Mouse (Mus musculus) MEL (cell line): ENCODE data around the gene Serpina3c. TPM values are rescaled to one million over a fixed set of nuclear protein-coding genes. Genes with fewer than 3 reads are reported as not detected.

Source experiments
- DNase-seq: peaks from one replicate; pipeline ENCODE4 v3.0.0; 2011; ENCODE audit warnings: low read depth, low spot score
- H3K27ac ChIP-seq: 2 replicates; pipeline ENCODE4 v1.5.1; 2012; ENCODE audit warnings: low read depth, mild to moderate bottlenecking, control low read depth, low read length, moderate library complexity; ENCODE audit not compliant: control insufficient read depth
- H3K27me3 ChIP-seq, 2 experiments: fragments of 150-350 bp in 1 of 2; sonication (generic) in 1 of 2; 2 replicates each; pipeline ENCODE4 v1.6.1; 2012; ENCODE audit warnings: low read length in 2 of 2, mild to moderate bottlenecking in 2 of 2, improper control_type of control experiment in 1 of 2, moderate library complexity in 1 of 2; ENCODE audit not compliant: insufficient read depth in 2 of 2, control insufficient read depth in 1 of 2
- H3K36me3 ChIP-seq, 2 experiments: 2 replicates each; pipeline ENCODE4 v1.6.1; 2012 to 2014; ENCODE audit warnings: low read length in 2 of 2, improper control_type of control experiment in 1 of 2, inconsistent platforms in 1 of 2, mild to moderate bottlenecking in 1 of 2; ENCODE audit not compliant: insufficient read depth in 2 of 2, control insufficient read depth in 1 of 2
- H3K4me1 ChIP-seq, 2 experiments: fragments of 150-350 bp in 1 of 2; sonication (generic) in 1 of 2; 2 replicates each; pipeline ENCODE4 v1.6.1; 2012; ENCODE audit warnings: low read length in 2 of 2, improper control_type of control experiment in 1 of 2, mild to moderate bottlenecking in 1 of 2; ENCODE audit not compliant: insufficient read depth in 2 of 2, control insufficient read depth in 1 of 2
- H3K4me3 ChIP-seq, 2 experiments: fragments of 150-350 bp in 1 of 2; sonication (generic) in 1 of 2; 2 replicates each; pipeline ENCODE4 v1.5.1; 2012; ENCODE audit warnings: low read depth in 2 of 2, low read length in 2 of 2, mild to moderate bottlenecking in 2 of 2, moderate library complexity in 2 of 2, control low read depth in 1 of 2, improper control_type of control experiment in 1 of 2; ENCODE audit not compliant: control insufficient read depth in 1 of 2, insufficient read depth in 1 of 2
- H3K79me2 ChIP-seq: 2 replicates; pipeline ENCODE4 v1.6.1; 2012; ENCODE audit warnings: mild to moderate bottlenecking, low read length, moderate library complexity; ENCODE audit not compliant: control insufficient read depth, poor library complexity, insufficient read depth
- H3K9ac ChIP-seq: 2 replicates; pipeline ENCODE4 v1.6.1; 2012; ENCODE audit warnings: low read depth, mild to moderate bottlenecking, control low read depth, low read length, moderate library complexity; ENCODE audit not compliant: control insufficient read depth, poor library complexity, severe bottlenecking
- H3K9me3 ChIP-seq: fragments of 150-350 bp; sonication (generic); replicated peaks from 2 replicates; pipeline ENCODE4 v1.6.1; 2012; ENCODE audit warnings: mild to moderate bottlenecking, low read length, improper control_type of control experiment, moderate library complexity; ENCODE audit not compliant: insufficient read depth
- BHLHE40 ChIP-seq: IDR thresholded peaks from 2 replicates; pipeline ENCODE4 v1.6.1; 2012; ENCODE audit warnings: low read depth, mild to moderate bottlenecking, inconsistent platforms, low read length, improper control_type of control experiment, borderline replicate concordance
- CHD1 ChIP-seq: IDR thresholded peaks from 2 replicates; pipeline ENCODE4 v1.6.1; 2012; ENCODE audit warnings: low read depth, mild to moderate bottlenecking, inconsistent platforms, low read length, improper control_type of control experiment
- CTCF ChIP-seq, 3 experiments: IDR thresholded peaks in 2 of 3; conservative IDR thresholded peaks in 1 of 3; 2 replicates each; pipeline ENCODE4 v1.5.1; 2011 to 2012; ENCODE audit warnings: low read length in 3 of 3, low read depth in 2 of 3, mild to moderate bottlenecking in 2 of 3, improper control_type of control experiment in 1 of 3, inconsistent platforms in 1 of 3, mixed read lengths in 1 of 3, moderate library complexity in 1 of 3; ENCODE audit not compliant: control insufficient read depth in 1 of 3, insufficient read depth in 1 of 3, poor library complexity in 1 of 3, severe bottlenecking in 1 of 3
- ETS1 ChIP-seq: IDR thresholded peaks from 2 replicates; pipeline ENCODE4 v1.6.1; 2012; ENCODE audit warnings: low read depth, mild to moderate bottlenecking, inconsistent platforms, low read length, improper control_type of control experiment, moderate library complexity
- GABPA ChIP-seq: IDR thresholded peaks from 2 replicates; pipeline ENCODE4 v1.6.1; 2012; ENCODE audit warnings: low read depth, mild to moderate bottlenecking, inconsistent platforms, low read length, improper control_type of control experiment, moderate library complexity
- GATA1 ChIP-seq: IDR thresholded peaks from 2 replicates; pipeline ENCODE4 v1.6.1; 2011; ENCODE audit warnings: low read depth, low read length, improper control_type of control experiment
- HCFC1 ChIP-seq: IDR thresholded peaks from 2 replicates; pipeline ENCODE4 v1.6.1; 2012; ENCODE audit warnings: low read depth, mild to moderate bottlenecking, inconsistent platforms, low read length, improper control_type of control experiment, moderate library complexity
- JUND ChIP-seq: IDR thresholded peaks from 2 replicates; pipeline ENCODE4 v1.6.1; 2011; ENCODE audit warnings: low read depth, mild to moderate bottlenecking, improper control_type of control experiment, low read length
- KAT2A ChIP-seq: conservative IDR thresholded peaks from 2 replicates; pipeline ENCODE4 v1.6.1; 2012; ENCODE audit warnings: low read depth, low read length, improper control_type of control experiment, inconsistent platforms
- MAX ChIP-seq: IDR thresholded peaks from 2 replicates; pipeline ENCODE4 v1.6.1; 2011; ENCODE audit warnings: low read length, improper control_type of control experiment
- MAZ ChIP-seq: IDR thresholded peaks from 2 replicates; pipeline ENCODE4 v1.6.1; 2012; ENCODE audit warnings: low read depth, mild to moderate bottlenecking, inconsistent platforms, low read length, improper control_type of control experiment
- MYB ChIP-seq: IDR thresholded peaks from 2 replicates; pipeline ENCODE4 v1.6.1; 2011; ENCODE audit warnings: mild to moderate bottlenecking, low read depth, low read length, improper control_type of control experiment
- MYC ChIP-seq: IDR thresholded peaks from 2 replicates; pipeline ENCODE4 v1.6.1; 2011; ENCODE audit warnings: low read depth, mild to moderate bottlenecking, low read length, improper control_type of control experiment, moderate library complexity
- NELFE ChIP-seq: IDR thresholded peaks from 2 replicates; pipeline ENCODE4 v1.6.1; 2011; ENCODE audit warnings: low read depth, low read length, improper control_type of control experiment
- POLR2A ChIP-seq, 2 experiments: IDR thresholded peaks; 2 replicates each; pipeline ENCODE4 v1.6.1; 2011 to 2012; ENCODE audit warnings: low read length in 2 of 2, mild to moderate bottlenecking in 2 of 2, control low read depth in 1 of 2, improper control_type of control experiment in 1 of 2, low read depth in 1 of 2, moderate library complexity in 1 of 2; ENCODE audit not compliant: control insufficient read depth in 1 of 2, insufficient read depth in 1 of 2, poor library complexity in 1 of 2
- POLR2AphosphoS2 ChIP-seq: IDR thresholded peaks from 2 replicates; pipeline ENCODE4 v1.6.1; 2011; ENCODE audit warnings: low read length, improper control_type of control experiment
- POLR2AphosphoS5 ChIP-seq: IDR thresholded peaks from 2 replicates; pipeline ENCODE4 v1.6.1; 2012; ENCODE audit warnings: low read depth, borderline replicate concordance, mild to moderate bottlenecking, inconsistent platforms, low read length, moderate library complexity, mixed read lengths
- RAD21 ChIP-seq: IDR thresholded peaks from 2 replicates; pipeline ENCODE4 v1.6.1; 2011; ENCODE audit warnings: mild to moderate bottlenecking, low read depth, low read length, improper control_type of control experiment
- SMC3 ChIP-seq: IDR thresholded peaks from 2 replicates; pipeline ENCODE4 v1.6.1; 2011; ENCODE audit warnings: low read depth, low read length, improper control_type of control experiment
- TAL1 ChIP-seq: IDR thresholded peaks from 2 replicates; pipeline ENCODE4 v1.6.1; 2012; ENCODE audit warnings: mild to moderate bottlenecking, inconsistent platforms, low read length, moderate library complexity, mixed read lengths
- TBP ChIP-seq: IDR thresholded peaks from 2 replicates; pipeline ENCODE4 v1.8.0; 2011; ENCODE audit warnings: low read depth, low read length, improper control_type of control experiment
- TCF12 ChIP-seq: IDR thresholded peaks from 2 replicates; pipeline ENCODE4 v1.6.1; 2014; ENCODE audit warnings: low read depth, mild to moderate bottlenecking, inconsistent platforms, low read length, improper control_type of control experiment, moderate library complexity
- UBTF ChIP-seq: IDR thresholded peaks from 2 replicates; pipeline ENCODE4 v1.6.1; 2012; ENCODE audit warnings: low read depth, mild to moderate bottlenecking, inconsistent platforms, low read length, improper control_type of control experiment, moderate library complexity, borderline replicate concordance; ENCODE audit not compliant: insufficient read depth
- USF1 ChIP-seq: IDR thresholded peaks from 2 replicates; pipeline ENCODE4 v1.6.1; 2014; ENCODE audit warnings: low read depth, mild to moderate bottlenecking, inconsistent platforms, low read length, improper control_type of control experiment, moderate library complexity
- ZC3H11A ChIP-seq: IDR thresholded peaks from 2 replicates; pipeline ENCODE4 v1.6.1; 2012; ENCODE audit warnings: low read depth, mild to moderate bottlenecking, inconsistent platforms, low read length, improper control_type of control experiment
- ZNF384 ChIP-seq: IDR thresholded peaks from 2 replicates; pipeline ENCODE4 v1.6.1; 2012; ENCODE audit warnings: low read depth, mild to moderate bottlenecking, inconsistent platforms, low read length, improper control_type of control experiment
- polyA plus RNA-seq, 2 experiments: library from polyadenylated mRNA; stranded (reverse) in 1 of 2; unstranded in 1 of 2; fragments of >175 nt in 1 of 2; fragments of >200 nt in 1 of 2; gene quantifications; 2 replicates each; pipeline versions ENCODE4 v1.2.1 to v1.2.4; 2012; ENCODE audit warnings: low replicate concordance in 2 of 2, low read depth in 1 of 2; ENCODE audit not compliant: insufficient read length in 2 of 2, insufficient read depth in 1 of 2, missing spikeins in 1 of 2
- total RNA-seq: library from RNA; depleted of rRNA; stranded (reverse); fragments of 300-350 nt; gene quantifications from 2 replicates; pipeline ENCODE4 v1.2.3, GENCODE M21; 2012; rRNA removed

Serpina3c gene
- not detected in 2 replicates for total RNA-seq
- not detected for polyA plus RNA-seq

DNA sequence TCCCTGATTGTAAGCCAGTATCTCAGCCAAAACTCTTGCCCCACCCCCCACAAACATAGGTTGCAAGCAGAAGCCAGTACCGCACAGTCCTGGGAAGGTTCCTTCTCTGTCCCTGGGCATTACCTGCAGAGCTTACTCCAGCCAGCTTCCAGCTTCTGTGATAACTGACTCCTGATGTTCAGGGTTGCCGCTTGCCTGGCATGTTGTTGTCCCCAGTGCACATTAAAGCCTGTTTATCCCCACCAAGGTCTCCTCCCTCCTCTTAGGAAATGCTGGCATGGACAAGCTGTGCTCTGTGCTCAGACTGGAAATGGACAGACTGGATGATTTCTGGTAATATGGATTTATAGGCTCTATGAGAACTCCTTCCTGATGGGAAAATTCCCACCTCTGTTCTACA is at the start of gene Serpina3c:
Gene Serpina3c (minus strand): TSS at position 215 of the 400 bp plus-strand sequence.
- Histone ChIP-seq H3K27ac (no peak within 1 kb of the TSS), H3K9me3 (no peaks in the 10 kb centered on the region)

DNA sequence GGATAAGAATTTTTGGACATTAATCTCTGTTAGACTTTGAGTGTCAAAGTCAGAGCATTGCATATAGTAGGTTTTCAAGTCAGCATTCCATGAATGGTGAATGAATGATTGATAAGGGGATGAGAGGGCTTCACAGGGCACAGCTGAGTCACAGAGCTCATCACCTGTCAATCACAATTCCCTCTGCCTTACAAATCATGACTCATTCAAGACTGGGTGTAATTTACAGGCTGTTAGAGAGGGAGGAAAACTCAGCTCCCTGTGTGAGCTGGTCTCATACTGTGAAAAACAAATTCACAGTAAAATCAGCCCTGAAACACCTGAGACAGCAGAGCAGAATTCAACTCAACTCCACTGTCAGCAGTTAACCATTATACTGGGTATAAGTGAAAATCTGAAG is 37.2 kb upstream of the Serpina3c start:
- no peaks in the 10 kb centered on the region for H3K79me2 ChIP-seq
- no peaks in the 10 kb centered on the region for H3K36me3 ChIP-seq
- no peak for DNase-seq
- H3K27ac ChIP-seq: no peak overlapping the region
- H3K9ac ChIP-seq: no peak overlapping the region
- H3K4me1 ChIP-seq: no peaks in the 10 kb centered on the region
- no peak for TF ChIP-seq MAZ
- no peak for TF ChIP-seq ZC3H11A
- no peak for TF ChIP-seq UBTF
- no peak for TF ChIP-seq CHD1
- TF ChIP-seq TBP: no peak
- no peak for TF ChIP-seq CTCF (IDR thresholded peaks at IDR 0.05 in 2 of 3, conservative IDR thresholded peaks at IDR 0.05 in 1 of 3; ENCODE audit: control insufficient read depth in 1 of 3, insufficient read depth in 1 of 3, low read depth in 2 of 3, low read length in 3 of 3, poor library complexity in 1 of 3, severe bottlenecking in 1 of 3)
- TF ChIP-seq MYB: no peak
- TF ChIP-seq BHLHE40: no peak
- no peak for TF ChIP-seq POLR2AphosphoS5
- no peak for TF ChIP-seq GABPA
- TF ChIP-seq SMC3: no peak
- no peak for TF ChIP-seq GATA1
- TF ChIP-seq JUND: no peak
- TF ChIP-seq HCFC1: no peak
- no peak for TF ChIP-seq MYC
- no peak for TF ChIP-seq POLR2AphosphoS2
- no peak overlapping the region for H3K4me3 ChIP-seq
- no peaks in the 10 kb centered on the region for H3K9me3 ChIP-seq
- H3K27me3 ChIP-seq: no peaks in the 10 kb centered on the region

More for the DNA sequence above, at the start of gene Serpina3c:
- Histone ChIP-seq H3K4me3 (no peak within 1 kb of the TSS), H3K9ac (no peak within 1 kb of the TSS), H3K27me3 (no peaks in the 10 kb centered on the region), H3K36me3 (no peaks in the 10 kb centered on the region), H3K79me2 (no peaks in the 10 kb centered on the region), H3K4me1 (no peaks in the 10 kb centered on the region)
- no peak for DNase-seq
- TF ChIP-seq ZC3H11A: no peak
- no peak for TF ChIP-seq TBP
- no peak for TF ChIP-seq BHLHE40
- TF ChIP-seq ZNF384: no peak
- TF ChIP-seq MAX: no peak
- no peak for TF ChIP-seq RAD21
- TF ChIP-seq SMC3: no peak
- TF ChIP-seq UBTF: no peak
- no peak for TF ChIP-seq GATA1
- TF ChIP-seq POLR2AphosphoS2: no peak
- no peak for TF ChIP-seq POLR2A (IDR thresholded peaks at IDR 0.05; ENCODE audit: control insufficient read depth in 1 of 2, insufficient read depth in 1 of 2, low read depth in 1 of 2, low read length in 2 of 2, poor library complexity in 1 of 2)
- TF ChIP-seq CHD1: no peak
- TF ChIP-seq TCF12: no peak
- TF ChIP-seq TAL1: no peak
- TF ChIP-seq ETS1: no peak
- TF ChIP-seq NELFE: no peak
- no peak for TF ChIP-seq KAT2A
- no peak for TF ChIP-seq USF1
